Mouse (Mus musculus) lung, adult 2 months (tissue): ENCODE data around the gene Bsnd. TPM values are rescaled to one million over a fixed set of nuclear protein-coding genes. Genes with fewer than 3 reads are reported as not detected.

Experiments used
- DNase-seq: peaks from one replicate; pipeline ENCODE4 v3.0.0; 2022
- H3K4me1 ChIP-seq: fragments of 200-500 bp; 2 replicates; pipeline ENCODE4 v1.6.1; 2011; ENCODE audit warnings: low read length; ENCODE audit not compliant: control insufficient read depth, insufficient read depth
- H3K4me3 ChIP-seq: fragments of 200-500 bp; replicated peaks from 2 replicates; pipeline ENCODE3; 2011; ENCODE audit warnings: low read depth, mild to moderate bottlenecking, control low read depth, low read length; ENCODE audit errors: extremely low read depth
- CTCF ChIP-seq: fragments of 200-500 bp; IDR thresholded peaks from 2 replicates; pipeline ENCODE4 v1.5.1; 2011; ENCODE audit warnings: mild to moderate bottlenecking, low read length, control low read depth; ENCODE audit not compliant: insufficient read depth
- POLR2A ChIP-seq: fragments of 200-500 bp; IDR thresholded peaks from 2 replicates; pipeline ENCODE4 v1.6.1; 2011; ENCODE audit warnings: low read depth, mild to moderate bottlenecking, control low read depth, low read length, borderline replicate concordance; ENCODE audit errors: extremely low read depth
- WGBS: fragments of 180-500 bp; shearing (Covaris S2); methylation state at CpG from one replicate; pipeline ENCODE4 v1.1.7; 2018; 5-methylcytosine and 5-hydroxymethylcytosine counted together
- polyA plus RNA-seq: library from polyadenylated mRNA; depleted of rRNA; stranded (reverse); fragments of >200 nt; gene quantifications from 2 replicates; pipeline ENCODE4 v1.2.3, GENCODE M21; 2012; rRNA removed

The Bsnd gene
- polyA plus RNA-seq: not detected in 2 replicates

DNA sequence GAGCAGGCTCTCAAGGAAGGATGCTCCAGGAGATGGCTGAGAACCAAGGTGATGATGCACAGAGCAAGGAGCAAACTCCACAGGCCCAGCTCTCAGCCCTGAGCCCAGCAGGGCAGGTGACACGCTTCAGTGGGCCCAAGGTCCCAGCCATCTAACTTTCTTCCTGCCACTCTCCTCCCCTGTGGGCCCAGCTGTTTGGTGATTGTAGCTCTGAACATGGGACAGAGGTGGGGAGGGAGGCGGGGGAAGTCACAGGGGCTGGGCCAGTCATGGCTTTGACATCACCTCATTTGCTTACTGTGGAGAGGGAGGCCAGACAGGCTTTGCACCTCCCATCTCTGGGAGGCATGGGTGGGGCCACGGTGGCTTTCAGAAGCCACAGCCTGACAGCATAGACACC is at the start of gene Bsnd:
Bsnd (minus strand) TSS at position 168 of the 400 bp plus-strand sequence.
- TF ChIP-seq CTCF (no peak), POLR2A (no peak)
- no peaks in the 10 kb centered on the region for H3K4me1 ChIP-seq
- 32% methylated on average over 3 of the region's 3 CpGs for WGBS
- H3K4me3 ChIP-seq: no peak within 1 kb of the TSS
- DNase-seq: no peak

DNA sequence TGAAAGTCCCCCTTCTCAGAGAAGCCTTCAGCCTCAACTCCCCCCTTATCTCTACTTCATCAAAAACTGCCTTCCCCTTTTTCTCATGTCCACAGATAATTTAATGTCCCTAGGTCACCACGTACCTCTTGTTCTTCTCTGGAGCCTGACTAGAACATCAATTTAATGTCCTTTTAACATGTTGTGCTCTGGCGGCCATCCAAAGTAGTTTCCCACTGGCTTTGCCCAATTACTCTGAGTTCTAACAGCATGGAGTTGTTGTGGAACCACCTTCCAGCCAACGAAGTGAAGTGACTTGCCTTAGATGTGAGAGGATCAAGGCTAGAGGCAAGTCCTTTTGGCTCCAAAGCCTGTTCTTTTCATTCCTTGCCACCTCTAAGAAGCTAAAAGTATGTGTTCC is 49.4 kb upstream of the Bsnd start:
- H3K4me1 ChIP-seq: no peaks in the 10 kb centered on the region
- TF ChIP-seq CTCF (no peak), POLR2A (no peak)
- WGBS: 50% methylated on average over 3 of the region's 3 CpGs
- DNase-seq: no peak
- no peak overlapping the region for H3K4me3 ChIP-seq

DNA sequence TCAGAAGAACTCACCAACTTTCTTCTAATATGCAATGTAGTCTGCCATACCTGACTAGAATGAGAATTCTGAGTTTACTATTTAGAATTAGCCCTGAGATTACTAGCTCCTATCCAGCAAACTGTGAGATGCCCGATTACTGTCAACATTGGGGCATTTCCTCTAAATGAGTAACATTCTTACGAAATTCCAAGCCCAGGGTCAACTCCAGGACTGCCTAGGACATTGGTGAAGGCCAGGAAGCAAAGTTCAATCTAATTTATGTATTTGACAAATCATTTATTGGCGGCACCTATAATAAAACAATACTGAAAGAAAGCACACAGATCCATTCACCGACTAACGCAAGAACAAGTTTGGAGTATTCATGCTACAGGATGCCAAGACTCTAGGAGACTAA is 47.7 kb upstream of the Bsnd start:
- WGBS: 81% methylated on average over 5 of the region's 5 CpGs
- DNase-seq: no peak
- no peaks in the 10 kb centered on the region for H3K4me1 ChIP-seq
- H3K4me3 ChIP-seq: no peak overlapping the region
- TF ChIP-seq CTCF (no peak), POLR2A (no peak)

DNA sequence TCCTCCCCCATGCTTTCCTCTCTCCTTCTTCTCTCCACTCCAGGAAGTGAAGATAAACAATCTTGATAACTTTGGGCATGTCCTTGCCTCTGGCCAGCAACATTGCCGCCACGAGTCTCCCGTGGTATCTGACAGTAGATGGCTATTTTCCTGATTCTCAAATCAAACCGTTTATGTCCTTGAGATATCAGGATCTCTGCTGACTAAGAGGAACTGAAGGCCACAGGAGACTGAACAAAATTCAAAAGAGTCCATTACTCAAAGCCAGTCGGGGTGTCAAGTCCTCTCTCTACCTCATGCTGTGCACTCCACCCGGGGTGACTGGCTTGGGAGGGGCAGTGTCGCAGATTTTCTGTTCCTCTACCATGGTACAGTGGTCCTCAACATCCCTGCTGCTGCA is 42.2 kb upstream of the Bsnd start:
- Histone ChIP-seq H3K4me1 (0 out of 2 replicates have a peak, but pooled peaks cover 2% of the 10 kb centered on the region), H3K4me3 (no peak overlapping the region)
- 30% methylated on average over 7 of the region's 7 CpGs for WGBS
- no peak for DNase-seq
- TF ChIP-seq POLR2A: no peak
- no peak for TF ChIP-seq CTCF

DNA sequence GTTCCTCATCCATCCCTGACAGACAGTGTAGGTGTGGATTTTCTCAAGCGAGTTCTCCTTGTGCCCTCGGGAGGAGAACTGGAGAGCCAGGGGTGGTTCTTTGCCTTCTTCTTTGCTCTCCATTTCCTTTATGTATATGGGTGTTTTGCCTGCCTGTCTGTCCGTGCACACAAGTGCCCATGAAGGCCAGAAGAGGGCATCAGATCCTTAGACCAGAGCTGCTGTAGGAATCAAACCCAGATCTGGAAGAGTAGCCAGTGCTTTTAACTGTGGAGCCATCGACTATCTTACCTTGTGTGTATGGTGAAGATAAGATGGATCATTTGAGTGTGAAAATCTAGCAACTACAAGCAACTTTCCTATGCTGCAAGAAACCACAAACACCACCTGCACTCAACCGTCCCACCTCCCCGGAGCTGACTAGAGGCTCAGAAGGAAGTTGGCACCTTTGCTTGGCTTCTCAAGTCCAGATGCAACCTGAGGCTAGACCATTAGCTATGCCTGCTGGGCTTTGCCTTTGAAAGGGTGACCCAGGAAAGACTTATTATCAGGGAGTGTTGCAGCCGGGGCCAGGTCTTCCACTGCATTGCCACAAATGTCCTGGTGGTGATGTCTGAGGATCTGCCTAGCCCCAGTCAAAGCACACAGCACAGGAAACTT is 41.5 kb upstream of the Bsnd start:
- no peak for DNase-seq
- 0 out of 2 replicates have a peak, but pooled peaks cover 2% of the 10 kb centered on the region for H3K4me1 ChIP-seq
- 35% methylated on average over 7 of the region's 7 CpGs for WGBS
- no peak overlapping the region for H3K4me3 ChIP-seq
- TF ChIP-seq POLR2A: no peak
- TF ChIP-seq CTCF: peak; percentile 27; the same call in 1 of the 2 replicates

DNA sequence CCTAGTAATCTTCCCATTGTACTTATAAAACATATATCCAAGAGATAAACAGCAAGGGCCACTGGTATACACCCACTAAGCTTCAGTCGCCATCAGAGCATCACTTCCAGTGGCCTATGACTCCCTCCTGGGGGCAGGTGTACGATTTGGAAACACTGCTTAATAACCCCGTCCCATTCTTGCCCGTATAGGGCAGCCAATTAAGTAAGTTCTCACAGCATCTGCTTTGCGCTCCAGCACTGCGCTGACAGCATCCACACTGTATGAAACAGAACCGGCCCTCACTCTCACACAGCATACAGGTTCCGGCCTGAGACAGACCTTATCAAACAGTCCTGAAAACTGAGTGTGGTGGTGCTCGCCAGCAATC is 38.0 kb upstream of the Bsnd start:
- no peak for TF ChIP-seq CTCF
- TF ChIP-seq POLR2A: no peak
- no peak for DNase-seq
- H3K4me3 ChIP-seq: no peak overlapping the region
- 71% methylated on average over 9 of the region's 9 CpGs for WGBS
- H3K4me1 ChIP-seq: 0 out of 2 replicates have a peak, but pooled peaks cover 2% of the 10 kb centered on the region

DNA sequence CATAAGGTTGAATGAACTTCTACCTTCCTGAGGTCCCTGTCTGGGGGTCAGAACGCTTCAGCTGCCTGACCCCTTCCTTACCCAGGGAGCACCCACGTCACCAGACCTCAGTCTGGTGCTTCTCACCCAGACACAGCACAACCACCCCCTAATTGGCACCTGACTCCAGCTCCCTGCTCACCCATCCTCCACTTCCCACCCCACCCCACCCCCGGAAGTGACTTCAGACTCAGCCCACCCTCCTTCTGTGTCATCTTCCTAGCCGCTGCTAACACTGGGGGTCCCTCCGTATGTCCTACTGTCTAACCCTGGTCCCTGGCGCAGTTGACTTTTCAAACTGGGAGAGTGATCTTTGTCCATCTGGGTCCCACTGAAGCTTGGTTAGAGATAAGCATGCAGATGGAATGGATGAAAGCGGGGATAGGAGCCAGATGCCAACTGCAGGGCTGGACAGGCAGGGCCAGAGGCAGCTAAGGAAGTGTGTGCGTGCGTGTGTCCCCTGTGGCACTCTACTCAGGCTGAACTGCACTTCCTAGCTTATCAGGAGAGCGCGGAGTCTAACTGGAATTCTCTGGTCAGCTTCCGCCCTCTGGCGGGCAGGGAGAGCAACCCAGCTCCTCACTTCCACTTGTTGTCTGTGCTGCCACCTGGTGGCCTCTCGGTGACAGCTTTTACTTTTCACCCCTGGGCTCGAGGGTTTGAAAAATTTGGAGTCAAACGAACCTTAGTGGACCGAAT is 37.5 kb upstream of the Bsnd start:
- 11% methylated on average over 17 of the region's 17 CpGs for WGBS
- H3K4me3 ChIP-seq: peak overlapping the region; percentile 33
- TF ChIP-seq POLR2A (peak; percentile 23; the same call in 1 of the 2 replicates), CTCF (peak; percentile 100)
- DNase-seq: peak; percentile 86
- H3K4me1 ChIP-seq: 0 out of 2 replicates have a peak, but pooled peaks cover 2% of the 10 kb centered on the region

DNA sequence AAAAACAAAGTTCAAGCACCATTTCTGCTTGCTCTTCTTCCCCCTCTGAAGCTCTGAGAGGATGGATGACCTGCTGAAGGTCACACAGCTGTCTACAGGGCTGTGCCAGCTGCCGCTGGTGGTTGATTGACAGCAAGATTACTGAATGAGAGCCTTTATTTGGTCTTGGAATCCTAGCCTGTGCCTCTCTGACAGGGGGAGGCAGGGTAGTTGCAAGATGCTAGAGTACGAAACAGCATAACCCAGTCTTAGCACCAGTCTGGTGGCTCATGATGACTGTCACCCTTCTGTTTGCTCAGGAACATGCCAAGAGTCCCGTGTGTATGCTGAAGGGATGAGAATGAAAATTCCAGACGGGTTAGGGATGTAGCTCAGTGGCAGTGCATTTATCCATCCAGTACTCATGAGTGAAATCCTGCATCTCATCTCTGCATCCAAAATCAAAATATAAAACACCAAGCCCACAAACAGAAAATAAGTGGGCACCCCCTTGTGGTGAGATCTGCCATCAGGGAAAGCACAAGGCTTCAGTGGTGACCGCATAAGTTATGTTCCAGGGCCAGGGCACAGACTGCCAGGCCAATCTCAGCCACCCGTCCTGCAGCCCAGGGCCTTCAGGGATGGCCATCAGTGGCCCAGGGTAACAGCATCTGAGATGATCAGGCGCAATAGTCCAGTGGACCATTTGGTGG is 35.9 kb upstream of the Bsnd start:
- 70% methylated on average over 7 of the region's 7 CpGs for WGBS
- TF ChIP-seq CTCF (no peak), POLR2A (no peak)
- DNase-seq: no peak
- Histone ChIP-seq H3K4me1 (0 out of 2 replicates have a peak, but pooled peaks cover 2% of the 10 kb centered on the region), H3K4me3 (no peak overlapping the region)

DNA sequence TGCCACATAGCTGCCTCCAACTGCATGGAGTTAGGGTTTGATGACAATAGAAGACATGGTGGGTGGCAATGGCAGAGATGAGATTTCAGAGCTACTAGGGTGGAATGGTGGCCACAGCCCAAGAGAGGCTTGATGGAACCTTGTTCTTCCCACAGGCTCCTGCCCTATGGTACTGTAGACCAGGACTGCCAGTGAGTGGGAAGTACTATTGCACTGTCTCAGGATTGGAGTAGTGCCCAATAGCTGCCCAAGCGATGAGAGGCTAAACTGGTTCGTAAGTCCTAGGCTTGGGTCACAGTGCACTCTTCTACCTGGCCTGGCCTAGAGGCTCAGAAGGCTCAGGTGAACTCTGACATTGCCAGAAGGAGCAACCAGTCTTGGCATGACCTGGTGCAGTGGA is 32.9 kb upstream of the Bsnd start:
- DNase-seq: no peak
- 88% methylated on average over 2 of the region's 2 CpGs for whole genome bisulfite sequencing
- H3K4me1 ChIP-seq: 0 out of 2 replicates have a peak, but pooled peaks cover 2% of the 10 kb centered on the region
- no peak overlapping the region for H3K4me3 ChIP-seq
- TF ChIP-seq CTCF (no peak), POLR2A (no peak)

DNA sequence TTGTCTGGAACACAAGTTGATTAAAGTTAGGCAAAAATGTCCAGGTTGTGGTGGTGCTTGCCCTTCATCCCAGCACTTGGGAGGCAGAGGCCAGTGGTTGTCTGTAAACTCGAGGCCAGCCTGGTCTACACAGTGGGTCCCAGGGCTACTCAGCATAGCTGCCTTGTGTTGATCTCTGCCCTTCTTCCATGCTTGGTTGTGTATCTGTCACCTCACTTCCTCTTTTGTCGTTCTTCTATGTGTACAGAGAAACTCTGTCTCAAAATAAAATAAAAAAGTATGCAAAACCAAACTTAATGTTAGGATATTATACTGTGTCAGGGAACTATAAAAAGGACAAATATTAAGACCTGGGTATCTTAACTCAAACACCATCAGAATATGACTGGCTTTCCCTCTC is 32.0 kb upstream of the Bsnd start:
- Histone ChIP-seq H3K4me1 (no peaks in the 10 kb centered on the region), H3K4me3 (no peak overlapping the region)
- TF ChIP-seq CTCF (no peak), POLR2A (no peak)
- 52% methylated on average over 2 of the region's 2 CpGs for WGBS
- no peak for DNase-seq
